Mouse (Mus musculus): ENCODE measurements around the gene Tmed5.

DNA sequence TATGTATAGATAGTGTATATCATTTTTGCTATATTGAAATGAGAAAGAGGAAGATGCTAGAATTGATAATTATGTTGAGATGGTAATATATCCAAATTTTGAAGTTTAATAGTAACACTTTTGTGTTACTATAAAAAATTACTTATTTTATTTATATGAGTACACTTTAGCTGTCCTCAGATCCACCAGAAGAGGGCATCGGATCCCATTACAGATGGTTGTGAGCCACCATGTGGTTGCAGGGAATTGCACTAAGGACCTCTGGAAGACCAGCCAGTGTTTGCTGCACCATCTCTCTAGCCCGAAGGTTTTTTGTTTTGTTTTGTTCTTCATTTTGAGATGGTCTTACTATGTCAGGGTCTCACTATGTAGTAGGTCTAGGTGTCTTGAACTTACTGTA is 47.0 kb downstream of the Tmed5 start:
- TF ChIP-seq EP300 (IDR thresholded peaks at IDR 0.05; ENCODE audit: insufficient read depth, low read depth, low read length) (no peak), CTCF (IDR thresholded peaks at IDR 0.05; ENCODE audit: low read depth, low read length) (peak; percentile 34), POLR2A (IDR thresholded peaks at IDR 0.05; ENCODE audit: insufficient read depth, low read length) (no peak)
